Mouse (Mus musculus) liver, embryonic 11.5 days (tissue): ENCODE measurements around the gene Smr3a. TPM values are rescaled to one million over a fixed set of nuclear protein-coding genes. Genes with fewer than 3 reads are reported as not detected.

Experiments used
- ATAC-seq: fragments of 200-750 bp; cut with Nextera tagmentation; replicated peaks from 2 replicates; pipeline ENCODE4 v1.8.0; 2017; ENCODE audit warnings: moderate number of reproducible peaks, mild to moderate bottlenecking, moderate TSS enrichment, moderate library complexity; ENCODE audit not compliant: low FRiP score
- DNase-seq: peaks from one replicate; pipeline ENCODE4 v3.0.0-alpha.2; 2017; ENCODE audit warnings: low spot score
- H3K27ac ChIP-seq: fragments of 300-500 bp; sonication (generic); 2 replicates; pipeline ENCODE4 v1.5.1; 2014; ENCODE audit warnings: mild to moderate bottlenecking, low read depth, low read length, control low read depth
- H3K27me3 ChIP-seq: fragments of 300-500 bp; sonication (generic); replicated peaks from 2 replicates; pipeline ENCODE4 v1.6.1; 2014; ENCODE audit warnings: low read length, mixed read lengths; ENCODE audit not compliant: control insufficient read depth, insufficient read depth
- H3K36me3 ChIP-seq: fragments of 300-500 bp; sonication (generic); 2 replicates; pipeline ENCODE4 v1.6.1; 2014; ENCODE audit warnings: mild to moderate bottlenecking, low read length, moderate library complexity, mixed read lengths; ENCODE audit not compliant: control insufficient read depth, insufficient read depth
- H3K4me1 ChIP-seq: fragments of 300-500 bp; sonication (generic); replicated peaks from 2 replicates; pipeline ENCODE4 v1.6.1; 2014; ENCODE audit warnings: low read length, mixed read lengths; ENCODE audit not compliant: control insufficient read depth, insufficient read depth
- H3K4me2 ChIP-seq: fragments of 300-500 bp; sonication (generic); 2 replicates; pipeline ENCODE4 v1.6.1; 2014; ENCODE audit warnings: mild to moderate bottlenecking, control low read depth, moderate library complexity
- H3K4me3 ChIP-seq: fragments of 300-500 bp; sonication (generic); 2 replicates; pipeline ENCODE4 v1.5.1; 2014; ENCODE audit warnings: low read depth, low read length, control low read depth
- H3K9ac ChIP-seq: fragments of 300-500 bp; sonication (generic); 2 replicates; pipeline ENCODE4 v1.6.1; 2014; ENCODE audit warnings: low read depth, low read length, control low read depth
- H3K9me3 ChIP-seq: fragments of 300-500 bp; sonication (generic); 2 replicates; pipeline ENCODE4 v1.6.1; 2016; ENCODE audit warnings: low read length, inconsistent platforms, mixed read lengths; ENCODE audit not compliant: control insufficient read depth
- WGBS: fragments of 180-500 bp; shearing (Covaris S2); extraction: QIAGEN DNeasy Blood & Tissue Kit; methylation state at CpG from one replicate; pipeline ENCODE4 v1.1.7; 2014; 5-methylcytosine and 5-hydroxymethylcytosine counted together
- polyA plus RNA-seq: library from polyadenylated mRNA; unstranded; fragments of >200 nt; fragmentation: Nextera tagmentation; extraction: Ambion mirVana; gene quantifications from 2 replicates; pipeline ENCODE4 v1.2.1, GENCODE M21; 2014

The Smr3a gene
- not detected in 2 replicates for polyA plus RNA-seq

GRCm38 (mm10) chr5:88002249-88002648 is at the start of gene Smr3a:
Gene Smr3a, plus strand, starts transcription at chr5:88002549.
- WGBS, result 77% methylated on average over 3 of the region's 3 CpGs
- no peaks in the 10 kb centered on the region for H3K4me1 ChIP-seq
- ATAC-seq (no peak), DNase-seq (no peak)
- no peak within 1 kb of the TSS for H3K4me2 ChIP-seq
- H3K27me3 ChIP-seq, result no peaks in the 10 kb centered on the region
- no peak within 1 kb of the TSS for H3K4me3 ChIP-seq
- no peaks in the 10 kb centered on the region for H3K9me3 ChIP-seq
- H3K36me3 ChIP-seq, result no peaks in the 10 kb centered on the region
- H3K9ac ChIP-seq, result no peak within 1 kb of the TSS
- no peak within 1 kb of the TSS for H3K27ac ChIP-seq

- no peak within 1 kb of the TSS for H3K9ac ChIP-seq
- no peak within 1 kb of the TSS for H3K27ac ChIP-seq
- no peaks in the 10 kb centered on the region for H3K9me3 ChIP-seq
- no peaks in the 10 kb centered on the region for H3K4me1 ChIP-seq
- WGBS, result 45% methylated on average over 2 of the region's 2 CpGs
- no peak within 1 kb of the TSS for H3K4me2 ChIP-seq
- DNase-seq (no peak), ATAC-seq (no peak)
- H3K27me3 ChIP-seq, result no peaks in the 10 kb centered on the region
- H3K36me3 ChIP-seq, result no peaks in the 10 kb centered on the region
- no peak within 1 kb of the TSS for H3K4me3 ChIP-seq
Observed at GRCm38 (mm10) chr5:87969201-87969600, 33.1 kb upstream of the Smr3a start, which contains the start of the genes 2310003L06Rik and Gm28434. Gene 2310003L06Rik, plus strand, starts transcription at chr5:87969459. Gene Gm28434, plus strand, starts transcription at chr5:87969517.

GRCm38 (mm10) chr5:87979139-87979538 is 23.2 kb upstream of the Smr3a start, which contains the start of gene Cabs1:
Gene Cabs1, plus strand, starts transcription at chr5:87979439.
- Histone ChIP-seq H3K9ac (no peak within 1 kb of the TSS), H3K4me2 (no peak within 1 kb of the TSS), H3K4me3 (no peak within 1 kb of the TSS), H3K27ac (no peak within 1 kb of the TSS), H3K27me3 (no peaks in the 10 kb centered on the region), H3K36me3 (no peaks in the 10 kb centered on the region), H3K9me3 (no peaks in the 10 kb centered on the region), H3K4me1 (no peaks in the 10 kb centered on the region)
- ATAC-seq (no peak), DNase-seq (no peak)
- 81% methylated on average over 3 of the region's 3 CpGs for WGBS

- ATAC-seq (no peak), DNase-seq (no peak)
- Histone ChIP-seq H3K27me3 (no peaks in the 10 kb centered on the region), H3K4me1 (no peaks in the 10 kb centered on the region), H3K36me3 (no peaks in the 10 kb centered on the region), H3K27ac (no peak overlapping the region), H3K9me3 (no peaks in the 10 kb centered on the region), H3K9ac (no peak overlapping the region), H3K4me3 (no peak overlapping the region), H3K4me2 (no peak overlapping the region)
- 57% methylated on average over 3 of the region's 3 CpGs for WGBS
Observed at GRCm38 (mm10) chr5:87982468-87983214, 19.7 kb upstream of the Smr3a start.

- no peak overlapping the region for H3K4me3 ChIP-seq
Observed at GRCm38 (mm10) chr5:88005241-88005640, 2.9 kb downstream of the Smr3a start.

More at GRCm38 (mm10) chr5:88005241-88005640, 2.9 kb downstream of the Smr3a start:
- Histone ChIP-seq H3K9ac (no peak overlapping the region), H3K4me2 (no peak overlapping the region), H3K27ac (no peak overlapping the region), H3K27me3 (no peaks in the 10 kb centered on the region), H3K36me3 (no peaks in the 10 kb centered on the region), H3K4me1 (no peaks in the 10 kb centered on the region), H3K9me3 (no peaks in the 10 kb centered on the region)
- ATAC-seq (no peak), DNase-seq (no peak)

Other genes with a start within 250 kb of the Smr3a start
- not detected in 2 replicates for gene Csn1s2a, start 228.0 kb upstream of the Smr3a start, polyA plus RNA-seq
- gene Csn1s2b, start 194.5 kb upstream of the Smr3a start, polyA plus RNA-seq, result not detected in 2 replicates
- not detected in 2 replicates for gene Prr27, start 176.9 kb upstream of the Smr3a start, polyA plus RNA-seq
- not detected in 2 replicates for gene Odam, start 117.5 kb upstream of the Smr3a start, polyA plus RNA-seq
- gene Csn3, start 77.0 kb upstream of the Smr3a start, polyA plus RNA-seq, result 0.16 and 0.25 TPM in 2 replicates
- not detected in 2 replicates for gene 2310003L06Rik, start 33.1 kb upstream of the Smr3a start, polyA plus RNA-seq
- not detected in 2 replicates for gene Gm28434, start 33.0 kb upstream of the Smr3a start, polyA plus RNA-seq
- gene Cabs1, start 23.1 kb upstream of the Smr3a start, polyA plus RNA-seq, result not detected in 2 replicates
- gene Smr2, start 84.0 kb downstream of the Smr3a start, polyA plus RNA-seq, result not detected in 2 replicates
- not detected in 2 replicates for gene Gm11116, start 109.0 kb downstream of the Smr3a start, polyA plus RNA-seq
- not detected in 2 replicates for gene Gm11115, start 151.6 kb downstream of the Smr3a start, polyA plus RNA-seq